Mouse (Mus musculus) forebrain, postnatal 0 days (tissue): Measurements from ENCODE around the gene Myl3. TPM values are rescaled to one million over a fixed set of nuclear protein-coding genes. Genes with fewer than 3 reads are reported as not detected.

Source experiments
- ATAC-seq: fragments of 200-750 bp; cut with Nextera tagmentation; 2 replicates; pipeline ENCODE4 v1.8.0; 2017; ENCODE audit warnings: mild to moderate bottlenecking, moderate library complexity
- DNase-seq: peaks from one replicate; pipeline ENCODE4 v3.0.0-alpha.2; 2015
- H3K27ac ChIP-seq: fragments of 300-500 bp; sonication (generic); 2 replicates; pipeline ENCODE4 v1.5.1; 2014; ENCODE audit warnings: low read depth, mild to moderate bottlenecking, antibody characterized with exemption, low read length, moderate library complexity, mixed read lengths
- H3K27me3 ChIP-seq: fragments of 300-500 bp; sonication (generic); 2 replicates; pipeline ENCODE4 v1.6.1; 2014; ENCODE audit warnings: mild to moderate bottlenecking, low read length, mixed read lengths; ENCODE audit not compliant: insufficient read depth
- H3K36me3 ChIP-seq: fragments of 300-500 bp; sonication (generic); 2 replicates; pipeline ENCODE4 v1.6.1; 2014; ENCODE audit warnings: mild to moderate bottlenecking, moderate library complexity; ENCODE audit not compliant: insufficient read depth
- H3K4me1 ChIP-seq: fragments of 300-500 bp; sonication (generic); 2 replicates; pipeline ENCODE4 v1.6.1; 2014; ENCODE audit warnings: antibody characterized with exemption; ENCODE audit not compliant: insufficient read depth
- H3K4me2 ChIP-seq: fragments of 300-500 bp; sonication (generic); 2 replicates; pipeline ENCODE4 v1.6.1; 2014; ENCODE audit warnings: low read depth, mild to moderate bottlenecking, moderate library complexity
- H3K4me3 ChIP-seq: fragments of 300-500 bp; sonication (generic); 2 replicates; pipeline ENCODE4 v1.5.1; 2014; ENCODE audit warnings: low read depth, low read length, mixed read lengths
- H3K9ac ChIP-seq: fragments of 300-500 bp; sonication (generic); 2 replicates; pipeline ENCODE4 v1.6.1; 2014; ENCODE audit warnings: mild to moderate bottlenecking
- H3K9me3 ChIP-seq: fragments of 300-500 bp; sonication (generic); 2 replicates; pipeline ENCODE4 v1.6.1; 2016; ENCODE audit warnings: low read length
- CTCF ChIP-seq: sonication (generic); IDR thresholded peaks from 2 replicates; pipeline ENCODE4 v1.5.1; 2016; ENCODE audit warnings: antibody characterized with exemption, control low read depth, low read depth
- WGBS: fragments of 180-500 bp; shearing (Covaris S2); extraction: QIAGEN DNeasy Blood & Tissue Kit; methylation state at CpG from one replicate; pipeline ENCODE4 v1.1.7; 2014; 5-methylcytosine and 5-hydroxymethylcytosine counted together
- polyA plus RNA-seq: library from polyadenylated mRNA; unstranded; fragments of >200 nt; fragmentation: Nextera tagmentation; extraction: Ambion mirVana; gene quantifications from 2 replicates; pipeline ENCODE4 v1.2.1, GENCODE M21; 2015
- total RNA-seq: library from RNA; depleted of rRNA; stranded (reverse); fragments of >200 nt; gene quantifications from 2 replicates; pipeline ENCODE4 v1.2.3, GENCODE M21; 2014; rRNA removed

Myl3 gene
- total and polyA plus RNA-seq, 2 experiments from 2014 or later, result 0.76 to 0.99 TPM

DNA sequence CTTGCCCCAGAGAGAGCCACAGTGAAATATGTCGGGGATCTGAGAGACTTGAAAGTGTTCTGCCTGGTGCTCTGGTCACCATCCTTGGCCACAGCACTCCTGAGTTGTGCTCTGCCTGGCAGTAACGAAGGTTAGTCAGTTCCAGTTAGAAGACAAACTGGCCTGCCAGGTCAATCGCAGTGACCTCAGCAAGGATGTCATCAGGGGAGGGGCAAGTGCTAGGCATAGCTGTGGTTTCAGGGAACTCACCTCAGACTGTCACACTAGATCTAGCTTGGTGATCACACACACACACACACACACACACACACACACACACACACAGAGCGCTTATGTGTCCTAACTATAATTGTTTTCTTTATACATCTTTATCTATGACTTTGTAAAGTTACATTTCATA lies 61.6 kb downstream of the Myl3 start:
- no peak for TF ChIP-seq CTCF
- Histone ChIP-seq H3K4me1 (no peaks in the 10 kb centered on the region), H3K4me2 (no peak overlapping the region), H3K9ac (no peak overlapping the region), H3K4me3 (no peak overlapping the region), H3K36me3 (no peaks in the 10 kb centered on the region), H3K27ac (no peak overlapping the region), H3K27me3 (no peaks in the 10 kb centered on the region), H3K9me3 (no peaks in the 10 kb centered on the region)
- no peak for DNase-seq
- WGBS, result 73% methylated on average over 4 of the region's 4 CpGs
- ATAC-seq, result no peak

DNA sequence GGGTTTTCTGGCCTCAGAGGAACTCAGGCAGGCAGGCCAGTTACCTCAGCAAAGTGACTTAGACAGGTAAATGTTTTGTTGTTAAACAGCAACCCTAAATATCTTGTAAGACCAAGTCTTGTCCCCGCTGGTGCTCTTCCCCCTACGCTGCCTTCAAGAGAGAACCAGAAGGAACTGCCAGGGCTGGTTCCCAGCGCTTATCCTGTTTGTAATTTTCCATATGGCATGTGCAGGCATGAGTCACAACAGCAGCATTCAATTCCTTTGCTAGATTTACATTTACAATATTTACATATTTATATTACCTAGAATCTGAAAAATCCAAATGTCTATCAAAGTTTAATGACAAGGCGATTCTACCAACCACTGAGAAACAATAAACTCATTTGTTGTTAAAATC lies 68.4 kb downstream of the Myl3 start:
- no peak overlapping the region for H3K4me2 ChIP-seq
- DNase-seq (peak; percentile 5), ATAC-seq (no peak)
- H3K4me3 ChIP-seq, result no peak overlapping the region
- H3K27ac ChIP-seq, result no peak overlapping the region
- no peaks in the 10 kb centered on the region for H3K9me3 ChIP-seq
- no peaks in the 10 kb centered on the region for H3K36me3 ChIP-seq
- WGBS, result 71% methylated on average over 4 of the region's 4 CpGs
- no peaks in the 10 kb centered on the region for H3K4me1 ChIP-seq
- no peak overlapping the region for H3K9ac ChIP-seq
- no peaks in the 10 kb centered on the region for H3K27me3 ChIP-seq
- TF ChIP-seq CTCF, result no peak

- 69% methylated on average over 18 of the region's 18 CpGs for WGBS
- H3K4me2 ChIP-seq, result no peak within 1 kb of the TSS
- DNase-seq (no peak), ATAC-seq (no peak)
- H3K27ac ChIP-seq, result no peak within 1 kb of the TSS
- H3K9ac ChIP-seq, result no peak within 1 kb of the TSS
- H3K4me3 ChIP-seq, result no peak within 1 kb of the TSS
- H3K36me3 ChIP-seq, result no peaks in the 10 kb centered on the region
- no peak for TF ChIP-seq CTCF
- H3K27me3 ChIP-seq, result no peaks in the 10 kb centered on the region
- H3K4me1 ChIP-seq, result no peaks in the 10 kb centered on the region
- no peaks in the 10 kb centered on the region for H3K9me3 ChIP-seq
Measured at GRCm38 (mm10) chr9:110813789-110814188, 72.1 kb downstream of the Myl3 start, which contains the start of gene Prss44. Gene Prss44, plus strand, starts transcription at chr9:110813994.

Other genes starting within 250 kb of the Myl3 start
- gene Setd2, start 209.3 kb upstream of the Myl3 start, total RNA-seq, result 74.6 and 86.4 TPM in 2 replicates
- gene Setd2, start 209.3 kb upstream of the Myl3 start, polyA plus RNA-seq, result 13.2 and 21.3 TPM in 2 replicates
- 21.3 and 22.5 TPM in 2 replicates for gene Nradd, start 117.4 kb upstream of the Myl3 start, total RNA-seq
- gene Nradd, start 117.4 kb upstream of the Myl3 start, polyA plus RNA-seq, result 19.1 and 27.2 TPM in 2 replicates
- 6.1 and 17.6 TPM in 2 replicates for gene Nbeal2, start 87.7 kb upstream of the Myl3 start, total RNA-seq
- 1.1 and 2.0 TPM in 2 replicates for gene Nbeal2, start 87.7 kb upstream of the Myl3 start, polyA plus RNA-seq
- gene Ccdc12, start 85.4 kb upstream of the Myl3 start, total RNA-seq, result 38.4 and 48.4 TPM in 2 replicates
- 103 and 104 TPM in 2 replicates for gene Ccdc12, start 85.4 kb upstream of the Myl3 start, polyA plus RNA-seq
- 11.4 and 14.2 TPM in 2 replicates for gene Pth1r, start 5.3 kb downstream of the Myl3 start, total RNA-seq
- 7.8 and 8.7 TPM in 2 replicates for gene Pth1r, start 5.3 kb downstream of the Myl3 start, polyA plus RNA-seq
- not detected in 2 replicates for gene Prss42, start 56.3 kb downstream of the Myl3 start, total RNA-seq
- not detected in 2 replicates for gene Prss42, start 56.3 kb downstream of the Myl3 start, polyA plus RNA-seq
- not detected in 2 replicates for gene Prss44, start 72.1 kb downstream of the Myl3 start, total RNA-seq
- not detected in 2 replicates for gene Prss44, start 72.1 kb downstream of the Myl3 start, polyA plus RNA-seq
- gene Prss43, start 84.8 kb downstream of the Myl3 start, total RNA-seq, result not detected in 2 replicates
- 0.10 TPM in 1 of 2 replicates, not detected in the other for gene Prss43, start 84.8 kb downstream of the Myl3 start, polyA plus RNA-seq
- gene Prss45, start 92.7 kb downstream of the Myl3 start, total RNA-seq, result 0.38 and 0.71 TPM in 2 replicates
- 0.26 TPM in 1 of 2 replicates, not detected in the other for gene Prss45, start 92.7 kb downstream of the Myl3 start, polyA plus RNA-seq
- not detected in 2 replicates for gene Prss46, start 102.6 kb downstream of the Myl3 start, total RNA-seq
- gene Prss46, start 102.6 kb downstream of the Myl3 start, polyA plus RNA-seq, result 0.12 TPM in 1 of 2 replicates, not detected in the other
- 0.24 TPM in 1 of 2 replicates, not detected in the other for gene Prss50, start 116.1 kb downstream of the Myl3 start, total RNA-seq
- gene Prss50, start 116.1 kb downstream of the Myl3 start, polyA plus RNA-seq, result 0.54 and 0.63 TPM in 2 replicates
- 3.8 and 4.6 TPM in 2 replicates for gene Als2cl, start 138.0 kb downstream of the Myl3 start, total RNA-seq
- 0.49 and 1.6 TPM in 2 replicates for gene Als2cl, start 138.0 kb downstream of the Myl3 start, polyA plus RNA-seq
- gene Tmie, start 138.3 kb downstream of the Myl3 start, total RNA-seq, result 2.5 and 5.3 TPM in 2 replicates
- 2.3 and 4.0 TPM in 2 replicates for gene Tmie, start 138.3 kb downstream of the Myl3 start, polyA plus RNA-seq
- 0.54 TPM in 1 of 2 replicates, not detected in the other for gene Fam240a, start 175.0 kb downstream of the Myl3 start, total RNA-seq
- gene Fam240a, start 175.0 kb downstream of the Myl3 start, polyA plus RNA-seq, result 0.58 TPM in 1 of 2 replicates, not detected in the other
- gene Tdgf1, start 204.3 kb downstream of the Myl3 start, total RNA-seq, result not detected in 2 replicates
- 0.09 and 0.12 TPM in 2 replicates for gene Tdgf1, start 204.3 kb downstream of the Myl3 start, polyA plus RNA-seq
- gene Lrrc2, start 209.7 kb downstream of the Myl3 start, total RNA-seq, result 0.14 and 0.23 TPM in 2 replicates
- 0.42 and 0.96 TPM in 2 replicates for gene Lrrc2, start 209.7 kb downstream of the Myl3 start, polyA plus RNA-seq
- gene Rtp3, start 248.7 kb downstream of the Myl3 start, total RNA-seq, result not detected in 2 replicates
- gene Rtp3, start 248.7 kb downstream of the Myl3 start, polyA plus RNA-seq, result not detected in 2 replicates